Mouse (Mus musculus) embryonic fibroblast, embryonic 13.5 days (primary cell): Measurements from ENCODE around the gene Grk5. TPM values are rescaled to one million over a fixed set of nuclear protein-coding genes. Genes with fewer than 3 reads are reported as not detected.
A peak's percentile ranks its signal among the peaks of the same experiment; 100 is the strongest.

ENCODE experiments used
- H3K27ac ChIP-seq: 2 replicates; pipeline ENCODE4 v1.5.1; 2012; ENCODE audit warnings: low read length, control low read depth, inconsistent platforms; ENCODE audit not compliant: insufficient read depth
- H3K4me1 ChIP-seq: 2 replicates; pipeline ENCODE4 v1.6.1; 2011; ENCODE audit warnings: low read length; ENCODE audit not compliant: control insufficient read depth, insufficient read depth
- H3K4me3 ChIP-seq: 2 replicates; pipeline ENCODE4 v1.5.1; 2011; ENCODE audit warnings: mild to moderate bottlenecking, control low read depth, low read length; ENCODE audit not compliant: insufficient read depth
- CTCF ChIP-seq: IDR thresholded peaks from 2 replicates; pipeline ENCODE4 v1.5.1; 2011; ENCODE audit warnings: mild to moderate bottlenecking, control low read depth, low read length, moderate library complexity, borderline replicate concordance; ENCODE audit not compliant: insufficient read depth
- POLR2A ChIP-seq: IDR thresholded peaks from 2 replicates; pipeline ENCODE4 v1.6.1; 2011; ENCODE audit warnings: low read depth, mild to moderate bottlenecking, control low read depth, low read length, moderate library complexity
- polyA plus RNA-seq: library from polyadenylated mRNA; stranded (reverse); fragments of >200 nt; gene quantifications from 2 replicates; pipeline ENCODE4 v1.2.4, GENCODE M21; 2011; ENCODE audit warnings: low read depth; ENCODE audit not compliant: missing spikeins, insufficient read length

Gene Grk5
- polyA plus RNA-seq, 1 experiment: 11.9 TPM

DNA sequence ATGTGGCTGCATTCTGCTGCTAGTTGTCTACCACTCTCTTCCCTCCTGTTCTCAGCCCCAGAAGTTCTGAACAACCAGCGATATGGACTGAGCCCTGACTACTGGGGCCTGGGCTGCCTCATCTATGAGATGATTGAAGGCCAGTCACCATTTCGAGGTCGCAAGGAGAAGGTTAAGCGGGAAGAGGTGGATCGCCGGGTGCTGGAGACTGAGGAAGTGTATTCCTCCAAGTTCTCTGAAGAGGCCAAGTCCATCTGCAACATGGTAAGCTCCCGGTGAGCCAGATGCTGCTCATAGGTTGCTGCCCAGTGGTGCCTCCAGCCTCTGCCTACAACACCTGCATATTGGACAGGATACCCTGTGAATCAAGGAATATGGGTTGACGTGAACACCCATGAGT is 193.5 kb downstream of the Grk5 start:
- Histone ChIP-seq H3K27ac (no peak overlapping the region), H3K4me3 (no peak overlapping the region), H3K4me1 (peaks cover 3% of the 10 kb centered on the region; the same call in 1 of the 2 replicates)
- TF ChIP-seq POLR2A (no peak), CTCF (no peak)

DNA sequence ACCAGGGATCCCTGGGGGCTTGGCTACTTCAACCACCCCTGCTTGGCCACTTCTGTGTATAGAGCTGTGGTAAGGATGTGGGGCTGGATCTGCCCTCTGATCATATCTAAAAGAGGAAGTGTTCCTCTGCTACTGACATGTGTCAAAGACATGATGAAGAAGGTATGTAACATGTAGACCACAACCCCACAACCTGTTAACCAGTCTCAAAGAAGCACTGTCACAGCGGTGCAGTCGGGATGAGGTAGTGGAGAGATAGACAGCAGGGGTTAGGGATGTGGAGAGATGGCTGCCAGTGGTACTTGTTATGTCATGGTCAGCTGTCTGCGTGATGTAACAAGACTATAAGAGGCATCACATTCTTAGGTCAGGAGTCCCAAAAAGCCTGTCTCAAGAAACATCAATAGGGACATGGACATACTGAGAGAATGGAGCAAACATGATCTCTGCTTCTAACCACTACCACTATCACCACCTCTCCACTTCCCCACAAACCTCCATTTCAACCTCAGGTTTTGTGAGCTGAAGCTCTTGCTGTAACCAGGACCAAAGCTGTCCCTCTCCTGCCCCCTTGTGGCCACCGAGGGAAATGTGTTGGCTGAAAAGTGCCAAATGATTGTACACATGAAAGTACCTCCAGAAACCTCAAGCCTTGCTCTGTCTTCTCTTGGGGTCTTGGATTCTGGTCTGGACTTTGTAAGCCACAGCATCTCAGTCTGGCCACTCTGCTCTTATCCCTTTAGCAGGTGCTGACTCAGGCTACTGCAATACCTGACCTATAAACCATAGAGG is 194.8 kb downstream of the Grk5 start:
- no peak overlapping the region for H3K27ac ChIP-seq
- peaks cover 3% of the 10 kb centered on the region; the same call in 1 of the 2 replicates for H3K4me1 ChIP-seq
- no peak overlapping the region for H3K4me3 ChIP-seq
- TF ChIP-seq CTCF: peak; percentile 89
- no peak for TF ChIP-seq POLR2A

DNA sequence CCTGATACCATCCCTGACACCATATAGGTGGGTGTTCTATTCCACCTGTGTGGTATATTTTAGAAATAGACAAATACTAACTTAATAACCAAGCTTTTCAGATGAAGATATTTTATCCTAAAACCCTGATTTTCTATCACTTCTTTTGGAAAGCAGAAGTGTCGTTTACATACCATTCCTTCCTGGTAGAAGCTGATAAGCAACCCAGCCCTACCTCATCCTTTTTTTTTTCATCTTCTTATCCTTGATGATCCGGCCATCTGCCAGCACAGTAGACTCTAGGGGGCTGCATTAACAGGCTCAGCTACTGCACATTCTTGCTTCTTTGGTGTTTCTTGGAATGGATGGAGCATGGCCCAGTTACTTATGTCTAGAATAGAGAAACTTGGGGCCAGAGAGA is 195.7 kb downstream of the Grk5 start:
- Histone ChIP-seq H3K4me1 (no peaks in the 10 kb centered on the region), H3K27ac (no peak overlapping the region), H3K4me3 (no peak overlapping the region)
- TF ChIP-seq CTCF (no peak), POLR2A (no peak)

DNA sequence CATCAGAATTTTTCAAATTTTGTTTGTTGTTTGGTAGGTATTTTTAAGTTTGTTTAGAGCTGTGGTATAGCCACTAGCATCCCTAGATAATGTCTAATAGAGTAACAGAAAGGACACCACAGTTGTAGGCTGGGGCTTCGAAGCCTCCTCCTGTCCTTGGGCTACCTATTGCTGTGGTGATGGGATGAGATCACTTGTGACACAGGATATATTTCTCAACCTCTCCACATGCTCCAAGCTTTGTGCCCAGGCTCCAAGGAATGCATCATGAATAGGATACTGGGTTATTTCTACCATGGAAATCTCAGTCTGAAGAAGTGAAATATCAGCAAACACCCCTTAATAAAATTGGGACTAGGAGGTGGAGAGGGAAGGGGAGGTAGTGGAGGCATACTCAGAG is 198.2 kb downstream of the Grk5 start:
- Histone ChIP-seq H3K27ac (no peak overlapping the region), H3K4me1 (no peaks in the 10 kb centered on the region), H3K4me3 (no peak overlapping the region)
- TF ChIP-seq CTCF: no peak

DNA sequence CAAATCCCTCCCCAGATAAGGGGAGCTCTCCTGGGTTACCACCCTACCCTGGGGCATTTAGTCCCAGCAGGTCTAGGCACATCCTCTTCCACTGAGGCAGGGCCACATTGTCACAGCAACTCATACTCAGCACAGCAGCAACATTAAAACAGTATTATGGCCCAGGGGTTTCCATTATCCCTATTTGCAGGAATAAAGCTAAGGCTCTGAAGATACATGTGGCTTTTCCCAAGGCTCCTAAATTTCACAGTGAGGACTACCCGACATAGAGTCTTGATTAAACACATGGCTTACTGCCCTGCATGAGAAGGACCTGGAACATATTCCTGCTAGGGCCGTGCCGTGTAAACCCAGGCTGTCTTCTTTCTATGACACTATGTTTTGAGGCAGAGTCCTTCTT is 199.5 kb downstream of the Grk5 start:
- Histone ChIP-seq H3K4me3 (no peak overlapping the region), H3K4me1 (no peaks in the 10 kb centered on the region), H3K27ac (no peak overlapping the region)
- TF ChIP-seq CTCF: no peak
- TF ChIP-seq POLR2A: no peak

DNA sequence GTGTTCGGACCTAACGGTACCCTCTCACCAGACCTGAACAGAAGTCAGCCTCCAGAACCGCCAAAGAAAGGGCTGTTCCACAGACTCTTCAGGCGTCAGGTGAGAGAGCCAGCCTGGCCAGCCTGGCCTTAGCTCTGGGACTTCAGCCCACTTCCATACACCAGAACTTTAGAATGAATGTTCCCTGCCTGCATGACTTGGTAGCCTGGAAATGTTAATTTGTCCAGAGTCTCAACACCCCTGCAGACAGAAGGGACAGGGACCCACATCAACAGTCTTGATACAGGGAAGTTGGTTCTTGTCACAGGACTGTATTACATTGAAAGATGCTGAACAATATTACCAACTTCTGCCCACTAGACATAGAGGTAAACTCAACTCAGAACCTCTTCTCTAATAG is 201.0 kb downstream of the Grk5 start:
- H3K4me3 ChIP-seq: no peak overlapping the region
- TF ChIP-seq POLR2A (no peak), CTCF (no peak)
- H3K27ac ChIP-seq: no peak overlapping the region
- H3K4me1 ChIP-seq: no peaks in the 10 kb centered on the region

DNA sequence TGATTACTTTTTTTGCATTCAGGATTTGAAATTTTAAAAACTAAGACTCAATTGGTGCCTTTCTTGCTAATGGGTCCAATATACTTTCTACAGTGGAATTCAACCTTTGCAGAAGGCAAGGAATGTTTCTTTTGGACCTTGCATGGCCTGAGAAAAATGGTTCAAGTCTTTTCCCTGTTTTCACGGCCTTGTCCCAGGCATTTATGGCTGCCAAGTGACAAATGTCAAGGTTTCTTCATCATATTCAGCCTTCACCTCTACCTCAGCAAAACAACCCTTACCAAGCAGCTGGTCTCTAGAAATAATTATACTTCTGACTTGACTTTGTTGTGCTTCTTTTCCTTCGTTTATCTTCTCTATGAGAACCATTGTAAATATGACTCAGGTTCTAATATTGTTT is 207.2 kb downstream of the Grk5 start:
- no peak overlapping the region for H3K4me3 ChIP-seq
- no peak overlapping the region for H3K27ac ChIP-seq
- no peak for TF ChIP-seq CTCF
- TF ChIP-seq POLR2A: no peak
- no peaks in the 10 kb centered on the region for H3K4me1 ChIP-seq

DNA sequence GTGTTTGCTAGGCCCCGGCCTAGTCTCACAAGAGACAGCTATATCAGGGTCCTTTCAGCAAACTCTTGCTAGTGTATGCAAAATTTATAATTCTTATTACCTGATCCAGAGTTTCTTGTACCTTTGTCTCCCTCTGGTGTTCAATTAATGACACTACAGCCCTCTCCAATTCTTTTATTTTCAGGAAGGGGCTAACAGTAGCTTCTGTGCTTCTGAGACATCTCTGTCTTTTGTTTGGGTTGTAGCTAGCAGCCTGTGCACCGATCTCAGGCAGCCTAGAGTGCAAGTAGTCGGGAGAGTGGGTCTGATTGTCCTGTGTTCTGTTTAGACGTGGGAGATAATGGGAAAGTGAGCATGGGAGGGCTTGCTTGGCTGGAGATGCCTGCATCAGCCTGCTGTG is 208.2 kb downstream of the Grk5 start:
- H3K27ac ChIP-seq: no peak overlapping the region
- H3K4me3 ChIP-seq: no peak overlapping the region
- no peak for TF ChIP-seq CTCF
- no peak for TF ChIP-seq POLR2A
- H3K4me1 ChIP-seq: no peaks in the 10 kb centered on the region

DNA sequence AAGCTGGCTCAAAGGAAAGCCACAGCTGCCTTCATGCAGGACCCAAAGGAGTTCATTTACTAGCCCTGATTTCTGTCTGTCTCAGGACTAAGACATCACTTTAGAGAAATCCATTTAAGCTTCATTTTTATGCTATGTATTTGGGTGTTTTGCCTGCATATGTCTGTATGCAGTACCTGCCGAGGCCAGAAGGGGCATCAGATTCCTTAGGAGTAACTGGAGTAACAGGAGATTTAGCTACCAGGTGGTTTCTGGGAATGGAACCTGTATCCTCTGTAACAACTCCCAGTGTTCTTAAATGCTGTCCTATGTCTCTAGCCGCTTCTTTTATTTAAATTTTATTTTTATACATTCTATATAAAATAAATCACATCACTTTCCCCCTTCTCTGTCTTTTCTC is 220.6 kb downstream of the Grk5 start:
- Histone ChIP-seq H3K4me3 (no peak overlapping the region), H3K27ac (no peak overlapping the region), H3K4me1 (no peaks in the 10 kb centered on the region)
- TF ChIP-seq POLR2A (no peak), CTCF (no peak)

DNA sequence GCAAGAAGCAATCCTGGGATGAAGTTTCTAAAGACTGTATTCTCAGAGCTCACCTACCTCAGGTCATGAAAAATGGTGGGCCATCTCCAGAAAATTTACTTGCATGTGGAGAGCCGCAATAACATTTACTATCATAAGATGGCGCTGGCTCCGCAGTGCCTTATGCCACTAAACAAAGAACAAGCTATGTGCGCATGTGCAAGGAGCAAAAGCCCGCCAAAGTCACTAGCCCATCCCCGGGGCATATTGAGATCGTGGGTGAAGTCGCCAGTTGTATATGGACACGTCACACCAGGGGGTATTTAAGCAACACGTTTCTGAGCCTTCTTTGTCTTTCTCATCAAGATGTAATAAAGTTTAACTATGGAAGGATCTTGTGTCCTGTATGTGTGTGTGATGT is 241.5 kb downstream of the Grk5 start:
- H3K4me1 ChIP-seq: no peaks in the 10 kb centered on the region
- H3K4me3 ChIP-seq: no peak overlapping the region
- no peak overlapping the region for H3K27ac ChIP-seq
- TF ChIP-seq CTCF: no peak
- TF ChIP-seq POLR2A: no peak

DNA sequence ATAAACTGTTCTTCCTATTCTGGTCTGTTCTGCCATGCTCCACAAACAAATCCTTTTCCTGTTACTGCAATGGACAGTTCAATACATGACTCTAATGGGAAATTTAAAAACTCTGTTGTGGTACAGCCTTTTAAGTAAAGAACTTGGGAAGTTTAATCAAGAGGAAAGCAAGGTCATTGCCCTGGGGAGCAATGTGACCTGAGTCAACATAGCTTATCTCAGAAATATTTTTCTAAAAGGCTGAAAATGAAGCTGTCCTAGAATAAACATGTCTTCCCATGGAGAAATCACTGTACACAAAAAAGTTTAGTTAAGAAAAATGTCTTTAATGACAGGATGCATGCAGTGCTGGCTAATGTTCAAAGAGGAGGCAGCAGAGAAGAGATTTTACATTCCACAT is 249.1 kb downstream of the Grk5 start:
- Histone ChIP-seq H3K27ac (no peak overlapping the region), H3K4me3 (no peak overlapping the region), H3K4me1 (0 out of 2 replicates have a peak, but pooled peaks cover 3% of the 10 kb centered on the region)
- TF ChIP-seq CTCF: no peak
- no peak for TF ChIP-seq POLR2A
